Mouse (Mus musculus): ENCODE results near the gene Cfap43. TPM values are rescaled to one million over a fixed set of nuclear protein-coding genes. Genes with fewer than 3 reads are reported as not detected.

The Cfap43 gene
- polyA plus RNA-seq, 1 experiment from 2014 or later = 1.7 TPM

- Histone ChIP-seq H3K36me3 (no peaks in the 10 kb centered on the region), H3K27me3 (no peaks in the 10 kb centered on the region), H3K27ac (no peak overlapping the region), H3K9me3 (replicated peaks) (no peaks in the 10 kb centered on the region), H3K4me2 (replicated peaks) (no peak overlapping the region), H3K9ac (no peak overlapping the region), H3K4me1 (peaks cover 4% of the 10 kb centered on the region; the same call in 1 of the 2 replicates), H3K4me3 (no peak overlapping the region)
- 76% methylated on average over 15 of the region's 15 CpGs for WGBS
- no peak for ATAC-seq (ENCODE audit: low FRiP score)
Measured at GRCm38 (mm10) chr19:47876252-47876651, 42.8 kb downstream of the Cfap43 start.

- no peak overlapping the region for H3K4me3 ChIP-seq
- WGBS = 27% methylated on average over 10 of the region's 10 CpGs
- H3K4me1 ChIP-seq = no peaks in the 10 kb centered on the region
- no peak overlapping the region for H3K4me2 ChIP-seq (replicated peaks)
- no peak for ATAC-seq (ENCODE audit: low FRiP score)
- H3K27ac ChIP-seq = no peak overlapping the region
- H3K9ac ChIP-seq = no peak overlapping the region
- H3K27me3 ChIP-seq = peaks cover 3% of the 10 kb centered on the region; the same call in 1 of the 2 replicates
- no peaks in the 10 kb centered on the region for H3K9me3 ChIP-seq (replicated peaks)
- no peaks in the 10 kb centered on the region for H3K36me3 ChIP-seq
Measured at GRCm38 (mm10) chr19:47871515-47871914, 47.6 kb downstream of the Cfap43 start.

GRCm38 (mm10) chr19:47870102-47870666 is 48.9 kb downstream of the Cfap43 start:
- Histone ChIP-seq H3K4me2 (replicated peaks) (no peak overlapping the region), H3K27me3 (peaks cover 3% of the 10 kb centered on the region; the same call in 1 of the 2 replicates), H3K9ac (no peak overlapping the region), H3K9me3 (replicated peaks) (no peaks in the 10 kb centered on the region), H3K36me3 (no peaks in the 10 kb centered on the region), H3K4me3 (no peak overlapping the region), H3K4me1 (no peaks in the 10 kb centered on the region), H3K27ac (no peak overlapping the region)
- ATAC-seq (ENCODE audit: low FRiP score) = no peak
- 81% methylated on average over 7 of the region's 7 CpGs for WGBS

DNA sequence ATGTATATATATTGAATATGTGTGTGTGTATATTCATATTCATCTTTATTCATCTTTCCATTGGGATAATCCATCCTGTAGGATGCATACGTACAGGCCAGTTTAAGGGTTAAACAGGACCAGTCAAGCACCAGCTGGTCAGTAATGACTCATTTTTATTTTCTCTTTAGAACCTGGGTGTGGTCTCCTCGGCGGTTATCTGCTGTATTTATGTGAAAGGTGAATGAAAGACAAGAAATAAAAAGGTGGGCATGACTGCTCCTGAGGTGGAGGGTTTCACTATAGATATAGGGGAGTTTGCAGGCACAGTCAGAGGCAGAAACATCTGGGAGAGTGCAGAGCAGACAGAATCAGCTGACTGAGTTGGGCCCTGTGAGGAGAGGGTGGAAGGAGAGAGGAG is 49.6 kb downstream of the Cfap43 start:
- 75% methylated on average over 3 of the region's 3 CpGs for WGBS
- Histone ChIP-seq H3K4me1 (peaks cover 5% of the 10 kb centered on the region), H3K9me3 (replicated peaks) (no peaks in the 10 kb centered on the region), H3K36me3 (no peaks in the 10 kb centered on the region), H3K27ac (no peak overlapping the region), H3K27me3 (peaks cover 3% of the 10 kb centered on the region; the same call in 1 of the 2 replicates), H3K4me3 (no peak overlapping the region), H3K9ac (no peak overlapping the region), H3K4me2 (replicated peaks) (no peak overlapping the region)
- ATAC-seq (ENCODE audit: low FRiP score) = no peak

DNA sequence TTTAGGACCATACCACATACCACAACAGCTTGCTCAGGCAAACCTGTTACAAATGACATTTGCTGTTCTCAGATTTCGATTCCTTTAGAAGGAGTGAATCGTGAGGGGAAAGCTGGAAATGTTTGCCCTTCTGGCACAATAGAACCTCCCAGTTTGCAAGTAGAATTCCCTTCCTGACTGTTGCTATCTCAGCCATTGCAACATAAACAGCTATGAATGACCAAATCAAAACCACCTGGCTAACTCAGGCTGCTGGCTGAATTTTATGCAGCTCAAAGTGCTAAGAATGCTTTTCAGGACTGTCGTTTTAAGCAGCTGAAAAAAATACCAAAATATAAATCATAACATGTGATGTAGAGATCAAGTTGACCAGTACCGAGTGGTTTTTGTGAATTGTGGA is 50.1 kb downstream of the Cfap43 start:
- H3K4me2 ChIP-seq (replicated peaks) = no peak overlapping the region
- H3K9ac ChIP-seq = no peak overlapping the region
- no peaks in the 10 kb centered on the region for H3K9me3 ChIP-seq (replicated peaks)
- H3K27ac ChIP-seq = no peak overlapping the region
- H3K4me1 ChIP-seq = peaks cover 5% of the 10 kb centered on the region
- H3K4me3 ChIP-seq = no peak overlapping the region
- 0 out of 2 replicates have a peak, but pooled peaks cover 4% of the 10 kb centered on the region for H3K36me3 ChIP-seq
- 68% methylated on average over 4 of the region's 4 CpGs for WGBS
- ATAC-seq (ENCODE audit: low FRiP score) = no peak
- peaks cover 3% of the 10 kb centered on the region; the same call in 1 of the 2 replicates for H3K27me3 ChIP-seq

DNA sequence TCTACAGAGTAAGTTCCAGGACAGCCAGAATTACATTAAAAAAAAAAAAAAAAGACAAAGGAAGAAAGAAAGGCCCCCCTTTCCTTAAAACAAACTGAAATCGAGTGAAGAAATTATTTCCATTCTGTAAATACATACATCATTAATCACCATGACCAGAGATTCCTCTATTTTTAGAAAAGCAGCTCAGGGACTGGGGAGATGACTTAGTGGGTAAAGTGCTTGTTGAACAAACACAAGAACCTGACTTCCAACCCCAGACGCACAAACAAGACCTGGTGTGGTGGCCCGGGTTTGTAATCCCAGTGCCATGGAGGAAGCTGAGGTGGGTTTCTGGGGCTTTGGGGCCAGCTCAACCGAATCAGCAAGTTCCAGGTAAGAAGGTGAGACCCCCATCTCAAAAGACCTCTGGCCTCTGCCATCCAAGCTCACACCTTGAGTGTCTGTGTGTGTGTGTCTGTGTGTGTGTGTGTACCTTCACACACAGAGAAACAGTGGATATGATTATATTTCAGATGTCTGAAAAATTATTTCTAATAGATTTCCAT is 51.4 kb downstream of the Cfap43 start:
- no peak overlapping the region for H3K27ac ChIP-seq
- no peak overlapping the region for H3K9ac ChIP-seq

DNA sequence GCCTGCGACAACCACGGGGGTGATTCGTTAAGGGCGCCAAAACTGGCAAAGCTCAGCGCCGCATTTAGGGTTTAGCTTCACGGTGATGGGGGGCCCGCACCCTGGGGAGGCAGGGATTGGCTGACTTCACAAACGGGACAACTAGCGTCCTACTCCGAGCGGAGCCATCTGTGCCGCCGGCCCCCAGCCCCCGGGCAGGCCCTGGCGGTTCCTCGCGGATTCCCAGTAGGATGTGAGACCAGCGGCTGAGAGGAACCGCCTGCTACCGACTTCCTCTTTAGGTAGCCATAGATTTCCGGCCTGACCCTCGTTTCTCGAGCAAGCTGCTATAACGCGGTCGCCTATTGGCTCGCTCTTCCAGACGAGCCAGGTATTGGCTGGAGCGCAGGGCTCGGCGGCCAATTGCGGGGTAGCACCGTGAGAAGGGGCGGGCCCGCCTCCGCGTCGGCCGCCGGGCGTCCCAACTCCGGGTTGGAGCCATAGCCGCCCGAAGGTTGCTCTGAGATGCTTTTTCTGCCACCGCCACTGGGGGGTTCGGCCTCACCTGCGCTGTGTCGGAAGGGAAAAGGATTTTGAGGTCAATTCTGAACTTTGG is 53.6 kb downstream of the Cfap43 start, which contains the start of gene Gsto2:
TSS of gene Gsto2 (plus strand) at position 182 of the 595 bp plus-strand sequence.
- Histone ChIP-seq H3K36me3 (0 out of 2 replicates have a peak, but pooled peaks cover 6% of the 10 kb centered on the region), H3K9ac (peak within 1 kb of the TSS; percentile 82), H3K9me3 (replicated peaks) (no peaks in the 10 kb centered on the region), H3K27ac (peak within 1 kb of the TSS; percentile 88), H3K27me3 (peaks cover 3% of the 10 kb centered on the region; the same call in 1 of the 2 replicates), H3K4me3 (peak within 1 kb of the TSS; percentile 68), H3K4me1 (peaks cover 5% of the 10 kb centered on the region), H3K4me2 (replicated peaks) (peak within 1 kb of the TSS; percentile 76)
- 1% methylated on average over 49 of the region's 49 CpGs for WGBS
- ATAC-seq (ENCODE audit: low FRiP score) = peak; percentile 100

More for the DNA sequence above, 51.4 kb downstream of the Cfap43 start:
- no peaks in the 10 kb centered on the region for H3K9me3 ChIP-seq (replicated peaks)
- peaks cover 3% of the 10 kb centered on the region; the same call in 1 of the 2 replicates for H3K27me3 ChIP-seq
- no peak for ATAC-seq (ENCODE audit: low FRiP score)
- H3K36me3 ChIP-seq = 0 out of 2 replicates have a peak, but pooled peaks cover 6% of the 10 kb centered on the region
- 76% methylated on average over 4 of the region's 4 CpGs for WGBS
- peaks cover 5% of the 10 kb centered on the region for H3K4me1 ChIP-seq
- no peak overlapping the region for H3K4me3 ChIP-seq
- H3K4me2 ChIP-seq (replicated peaks) = no peak overlapping the region

GRCm38 (mm10) chr19:47864721-47865120 is 54.4 kb downstream of the Cfap43 start:
- H3K4me2 ChIP-seq (replicated peaks) = peak overlapping the region; percentile 76
- ATAC-seq (ENCODE audit: low FRiP score) = no peak
- H3K4me3 ChIP-seq = peak overlapping the region; percentile 68
- no peak overlapping the region for H3K27ac ChIP-seq
- H3K27me3 ChIP-seq = peaks cover under 1% of the 10 kb centered on the region; the same call in 1 of the 2 replicates
- WGBS = 84% methylated on average over 7 of the region's 7 CpGs
- H3K4me1 ChIP-seq = peaks cover 5% of the 10 kb centered on the region
- 0 out of 2 replicates have a peak, but pooled peaks cover 6% of the 10 kb centered on the region for H3K36me3 ChIP-seq
- no peaks in the 10 kb centered on the region for H3K9me3 ChIP-seq (replicated peaks)
- H3K9ac ChIP-seq = peak overlapping the region; percentile 82

GRCm38 (mm10) chr19:47864051-47864450 is 55.0 kb downstream of the Cfap43 start:
- 97% methylated on average over 9 of the region's 9 CpGs for WGBS
- H3K27ac ChIP-seq = no peak overlapping the region
- H3K4me1 ChIP-seq = peaks cover 5% of the 10 kb centered on the region
- ATAC-seq (ENCODE audit: low FRiP score) = no peak
- no peak overlapping the region for H3K4me3 ChIP-seq
- H3K27me3 ChIP-seq = no peaks in the 10 kb centered on the region
- H3K9me3 ChIP-seq (replicated peaks) = no peaks in the 10 kb centered on the region
- 0 out of 2 replicates have a peak, but pooled peaks cover 6% of the 10 kb centered on the region for H3K36me3 ChIP-seq
- no peak overlapping the region for H3K4me2 ChIP-seq (replicated peaks)
- H3K9ac ChIP-seq = no peak overlapping the region

DNA sequence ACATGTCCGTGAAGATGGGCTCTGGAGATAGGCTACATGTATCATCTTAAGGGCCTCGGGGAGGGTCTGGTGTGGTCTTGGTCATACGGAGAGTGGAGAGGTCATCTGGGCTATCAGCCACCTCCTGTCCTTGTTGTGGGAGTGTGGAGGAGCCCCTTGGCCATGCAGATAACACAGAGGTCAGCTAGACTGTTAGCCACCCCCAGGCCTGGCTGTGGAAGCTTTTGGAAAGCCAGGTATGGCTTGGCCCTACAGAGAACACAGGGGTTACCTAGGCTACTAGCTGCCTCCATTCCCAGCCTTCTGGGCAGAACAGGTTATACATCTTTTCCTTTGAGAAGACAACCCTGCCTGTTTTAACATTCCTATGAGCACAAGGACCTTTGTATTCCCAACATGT is 56.5 kb downstream of the Cfap43 start:
- Histone ChIP-seq H3K27me3 (no peaks in the 10 kb centered on the region), H3K4me2 (replicated peaks) (no peak overlapping the region), H3K4me1 (peaks cover 7% of the 10 kb centered on the region), H3K9me3 (replicated peaks) (no peaks in the 10 kb centered on the region), H3K27ac (no peak overlapping the region), H3K36me3 (0 out of 2 replicates have a peak, but pooled peaks cover 6% of the 10 kb centered on the region), H3K9ac (no peak overlapping the region), H3K4me3 (no peak overlapping the region)
- no peak for ATAC-seq (ENCODE audit: low FRiP score)
- WGBS = 95% methylated on average over 3 of the region's 3 CpGs

DNA sequence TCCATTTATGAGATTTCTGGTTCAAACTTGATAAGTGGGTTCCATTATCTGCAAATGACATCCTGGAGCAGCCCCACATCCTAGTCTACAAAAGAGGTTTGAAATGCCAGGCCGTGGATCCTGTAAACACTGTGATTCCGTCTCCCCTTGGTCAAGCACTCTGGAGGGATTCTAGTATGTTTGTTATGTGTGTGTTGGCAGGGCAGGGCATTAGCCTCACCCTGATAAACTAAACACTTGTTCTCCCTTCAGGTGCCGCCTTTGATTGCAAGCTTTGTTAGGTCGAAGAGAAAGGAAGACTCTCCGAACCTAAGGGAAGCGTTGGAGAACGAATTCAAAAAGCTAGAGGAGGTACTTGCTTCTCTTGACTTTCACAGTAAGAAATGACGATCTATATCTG is 59.9 kb downstream of the Cfap43 start:
- ATAC-seq (ENCODE audit: low FRiP score) = no peak
- Histone ChIP-seq H3K36me3 (0 out of 2 replicates have a peak, but pooled peaks cover 5% of the 10 kb centered on the region), H3K27ac (no peak overlapping the region), H3K27me3 (no peaks in the 10 kb centered on the region), H3K4me1 (peaks cover 14% of the 10 kb centered on the region), H3K9me3 (replicated peaks) (no peaks in the 10 kb centered on the region), H3K4me3 (no peak overlapping the region), H3K4me2 (replicated peaks) (no peak overlapping the region), H3K9ac (no peak overlapping the region)
- WGBS = 94% methylated on average over 8 of the region's 8 CpGs

Measured in hindbrain, embryonic 12.5 days (tissue).